Mouse (Mus musculus) spleen, postnatal 4 days (tissue): Measurements from ENCODE around the gene Zyg11b.
A peak's percentile ranks its signal among the peaks of the same experiment; 100 is the strongest.

Experiments used
- DNase-seq, 2 experiments: peaks; one replicate each; pipeline ENCODE4 v3.0.0; 2022; ENCODE audit warnings: low spot score in 2 of 2

Gene Zyg11b

GRCm38 (mm10) chr4:108318649-108319615 is 18.0 kb upstream of the Zyg11b start:
- DNase-seq, result peak; percentile 30 to 67

- DNase-seq, result no peak
These were observed 17.0 kb upstream of the Zyg11b start for GRCm38 (mm10) chr4:108317656-108318605.

GRCm38 (mm10) chr4:108314041-108314440 is 13.1 kb upstream of the Zyg11b start:
- no peak for DNase-seq

- DNase-seq, result peak in 1 of 2 experiments; percentile 20
These were observed 9.8 kb upstream of the Zyg11b start for GRCm38 (mm10) chr4:108310706-108311105.

GRCm38 (mm10) chr4:108302296-108302890 is 1.5 kb upstream of the Zyg11b start:
- no peak for DNase-seq

GRCm38 (mm10) chr4:108300266-108300665 is 630 bp downstream of the Zyg11b start:
- no peak for DNase-seq

- no peak for DNase-seq
These were observed 23.9 kb downstream of the Zyg11b start for GRCm38 (mm10) chr4:108276973-108277372.

GRCm38 (mm10) chr4:108272286-108272685 is 28.6 kb downstream of the Zyg11b start:
- no peak for DNase-seq

GRCm38 (mm10) chr4:108265774-108266173 is 35.1 kb downstream of the Zyg11b start:
- no peak for DNase-seq

- no peak for DNase-seq
These were observed 47.6 kb downstream of the Zyg11b start for GRCm38 (mm10) chr4:108253317-108253716.

GRCm38 (mm10) chr4:108250501-108250900 is 50.4 kb downstream of the Zyg11b start:
- DNase-seq, result no peak

- no peak for DNase-seq
These were observed 51.6 kb downstream of the Zyg11b start for GRCm38 (mm10) chr4:108249314-108249713.

GRCm38 (mm10) chr4:108233654-108234053 is 67.2 kb downstream of the Zyg11b start:
- no peak for DNase-seq

- DNase-seq, result no peak
These were observed 75.5 kb downstream of the Zyg11b start for GRCm38 (mm10) chr4:108225341-108225872.

- DNase-seq, result no peak
These were observed 78.4 kb downstream of the Zyg11b start for GRCm38 (mm10) chr4:108222507-108222906.

- no peak for DNase-seq
These were observed 81.9 kb downstream of the Zyg11b start for GRCm38 (mm10) chr4:108219019-108219418.

GRCm38 (mm10) chr4:108217332-108218179 is 83.3 kb downstream of the Zyg11b start, which contains the start of gene Zyg11a:
Gene Zyg11a, minus strand, starts transcription at chr4:108218048.
- DNase-seq, result peak in 1 of 2 experiments; percentile 62

- no peak for DNase-seq
These were observed 87.9 kb downstream of the Zyg11b start for GRCm38 (mm10) chr4:108213023-108213422.

- DNase-seq, result no peak
These were observed 96.3 kb downstream of the Zyg11b start for GRCm38 (mm10) chr4:108204629-108205028.

GRCm38 (mm10) chr4:108199236-108199635 is 101.7 kb downstream of the Zyg11b start:
- DNase-seq, result no peak
